ENCODE assay signal across 18 mouse cellular contexts in the genomic region with DNA sequence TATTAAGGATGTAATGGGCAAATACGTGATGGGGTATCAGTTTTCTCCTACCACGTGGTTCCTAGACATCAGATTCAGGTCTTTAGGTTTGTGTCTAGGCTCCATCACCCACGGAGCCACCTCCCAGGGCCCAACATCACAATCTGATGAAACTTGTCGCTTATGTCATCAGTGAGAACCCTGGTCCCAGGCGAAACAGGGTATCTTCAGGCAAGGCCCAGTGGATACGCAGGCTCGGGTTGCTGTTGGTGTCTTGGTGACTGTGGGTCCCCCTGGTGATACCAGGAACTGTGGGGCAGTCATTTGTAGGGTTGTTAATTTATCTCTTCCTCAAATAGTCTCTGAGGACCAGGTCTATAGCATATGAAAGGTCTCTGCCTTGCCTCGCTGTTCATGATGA. TPM values are rescaled to one million over a fixed set of nuclear protein-coding genes. Genes with fewer than 3 reads are reported as not detected.
DNase-seq lines count a peak whose midpoint lies in the region; ATAC-seq and TF ChIP-seq lines count a peak whose summit lies in the region.
"Had no signal": no experiment of that assay in that cellular context is flagged by ENCODE, and none has a peak within 500 bp of the region (broad histone marks: within the 10 kb centered on the region; RNA-seq: fewer than 3 reads in every experiment).

No protein-coding gene starts in this region.

- H3K4me1 ChIP-seq in liver, postnatal 0 days (ENCODE audit: insufficient read depth): peaks cover 28% of the 10 kb centered on the region
- peaks cover 87% of the 10 kb centered on the region for H3K4me1 ChIP-seq in liver, embryonic 12.5 days
- peaks cover 62% of the 10 kb centered on the region for H3K4me1 ChIP-seq in embryonic facial prominence, embryonic 14.5 days (ENCODE audit: control insufficient read depth, insufficient read depth, low read length)
- H3K4me1 ChIP-seq in limb, embryonic 13.5 days: peaks cover 85% of the 10 kb centered on the region

- ATAC-seq in liver, postnatal 0 days: no peak
- ATAC-seq in liver, embryonic 12.5 days: no peak
- ATAC-seq in embryonic facial prominence, embryonic 14.5 days (ENCODE audit: low read depth): no peak
- no peak for ATAC-seq in limb, embryonic 13.5 days (ENCODE audit: low FRiP score, low read depth)

- no peak for TF ChIP-seq EP300 in liver, postnatal 0 days (IDR thresholded peaks at IDR 0.05; ENCODE audit: low read depth)

- H3K27me3 ChIP-seq in liver, postnatal 0 days (ENCODE audit: insufficient read depth, low read length): 0 out of 2 replicates have a peak, but pooled peaks cover 2% of the 10 kb centered on the region
- H3K27me3 ChIP-seq in liver, embryonic 12.5 days (replicated peaks): peaks cover 66% of the 10 kb centered on the region
- no peaks in the 10 kb centered on the region for H3K27me3 ChIP-seq in embryonic facial prominence, embryonic 14.5 days (replicated peaks; ENCODE audit: control insufficient read depth, insufficient read depth, low read length)
- no peaks in the 10 kb centered on the region for H3K27me3 ChIP-seq in limb, embryonic 13.5 days

- H3K9ac ChIP-seq in liver, postnatal 0 days (replicated peaks): no peak overlapping the region
- H3K9ac ChIP-seq in liver, embryonic 12.5 days: no peak overlapping the region
- H3K9ac ChIP-seq in embryonic facial prominence, embryonic 14.5 days (ENCODE audit: low read depth, low read length): peak overlapping the region; percentile 42; the same call in 1 of the 2 replicates
- H3K9ac ChIP-seq in limb, embryonic 13.5 days: peak overlapping the region; percentile 36; the same call in 1 of the 2 replicates

- no peak for TF ChIP-seq CTCF in liver, postnatal 0 days (IDR thresholded peaks at IDR 0.05; ENCODE audit: low read depth)

- no peaks in the 10 kb centered on the region for H3K36me3 ChIP-seq in liver, postnatal 0 days (replicated peaks; ENCODE audit: insufficient read depth, low read length)
- no peaks in the 10 kb centered on the region for H3K36me3 ChIP-seq in liver, embryonic 12.5 days
- no peaks in the 10 kb centered on the region for H3K36me3 ChIP-seq in embryonic facial prominence, embryonic 14.5 days (ENCODE audit: control insufficient read depth, insufficient read depth, low read length)
- H3K36me3 ChIP-seq in limb, embryonic 13.5 days: no peaks in the 10 kb centered on the region
- H3K36me3 ChIP-seq: G1E had no signal

- peak; percentile 93 for DNase-seq in heart, adult 11 months
- no peak for DNase-seq in heart, adult 8-10 months (ENCODE audit: low spot score)
- no peak for DNase-seq in liver, postnatal 0 days
- no peak for DNase-seq in embryonic facial prominence, embryonic 14.5 days (ENCODE audit: low spot score)
- no peak for DNase-seq in urinary bladder, postnatal 10 days (ENCODE audit: low spot score)
- DNase-seq in thymus, postnatal 25 days: no peak
- DNase-seq: cerebellum, adult 9-10 months; kidney, adult 2 months; left cerebral cortex, postnatal 4 days; thymus, postnatal 14 days had no signal

- WGBS in liver, postnatal 0 days (ENCODE audit: insufficient replicate concordance): 68% methylated on average over 8 of the region's 8 CpGs
- WGBS in liver, embryonic 12.5 days (ENCODE audit: insufficient replicate concordance): 57% methylated on average over 8 of the region's 8 CpGs
- 81% methylated on average over 8 of the region's 8 CpGs for WGBS in embryonic facial prominence, embryonic 14.5 days
- 84% methylated on average over 8 of the region's 8 CpGs for WGBS in limb, embryonic 13.5 days

- H3K4me2 ChIP-seq in liver, postnatal 0 days (ENCODE audit: low read depth, low read length): no peak overlapping the region
- no peak overlapping the region for H3K4me2 ChIP-seq in liver, embryonic 12.5 days
- peak overlapping the region; percentile 33; the same call in 1 of the 2 replicates for H3K4me2 ChIP-seq in embryonic facial prominence, embryonic 14.5 days (ENCODE audit: low read depth, low read length)
- peak overlapping the region; percentile 34 for H3K4me2 ChIP-seq in limb, embryonic 13.5 days (replicated peaks)

- H3K27ac ChIP-seq in liver, postnatal 0 days (ENCODE audit: low read depth): 0 out of 2 replicates have a peak overlapping the region, but pooled peaks have one; percentile 3
- H3K27ac ChIP-seq in liver, embryonic 12.5 days: no peak overlapping the region
- peak overlapping the region; percentile 67; the same call in 1 of the 2 replicates for H3K27ac ChIP-seq in embryonic facial prominence, embryonic 14.5 days (replicated peaks; ENCODE audit: low read depth, low read length)
- peak overlapping the region; percentile 56 for H3K27ac ChIP-seq in limb, embryonic 13.5 days

- H3K4me3 ChIP-seq in liver, postnatal 0 days (ENCODE audit: low read depth, low read length): no peak overlapping the region
- no peak overlapping the region for H3K4me3 ChIP-seq in liver, embryonic 12.5 days
- H3K4me3 ChIP-seq in embryonic facial prominence, embryonic 14.5 days (ENCODE audit: low read depth, low read length): no peak overlapping the region
- H3K4me3 ChIP-seq in limb, embryonic 13.5 days: no peak overlapping the region

- no peaks in the 10 kb centered on the region for H3K9me3 ChIP-seq in liver, postnatal 0 days (ENCODE audit: low read length)
- H3K9me3 ChIP-seq in liver, embryonic 12.5 days (replicated peaks): no peaks in the 10 kb centered on the region
- H3K9me3 ChIP-seq in embryonic facial prominence, embryonic 14.5 days (ENCODE audit: control insufficient read depth, low read length): no peaks in the 10 kb centered on the region
- no peaks in the 10 kb centered on the region for H3K9me3 ChIP-seq in limb, embryonic 13.5 days
- H3K9me3 ChIP-seq: G1E had no signal

RNA-seq across cellular contexts. Expression of gene Hspg2, which starts 4.7 kb away (rescaled TPM):
- 100 to 1,000 TPM; 124 to 205 (median 189) TPM for total RNA-seq in heart, adult 8-10 months (2022)
- polyA plus RNA-seq in liver, postnatal 0 days (2015; fragmentation: Nextera tagmentation; extraction: Ambion mirVana): 5.1 TPM in 2 replicates
- 6.4 and 7.3 TPM in 2 replicates for polyA plus RNA-seq in liver, embryonic 12.5 days (2016; fragmentation: Nextera tagmentation; extraction: Ambion mirVana)
- polyA plus RNA-seq in embryonic facial prominence, embryonic 14.5 days (2014; fragmentation: Nextera tagmentation; extraction: Ambion mirVana): 64.8 and 67.2 TPM in 2 replicates
- 29.4 and 29.6 TPM in 2 replicates for polyA plus RNA-seq in limb, embryonic 13.5 days (2015; fragmentation: Nextera tagmentation; extraction: Ambion mirVana)
- total RNA-seq: megakaryocyte progenitor cell, adult 5-6 weeks had no signal
- polyA plus RNA-seq: G1E had no signal

RNA-seq across cellular contexts. Expression of gene 1700013G24Rik, which starts 20.2 kb away (rescaled TPM):
- not detected for total RNA-seq in heart, adult 8-10 months (2022)
- not detected in 2 replicates for polyA plus RNA-seq in liver, postnatal 0 days (2015; fragmentation: Nextera tagmentation; extraction: Ambion mirVana)
- not detected in 2 replicates for polyA plus RNA-seq in liver, embryonic 12.5 days (2016; fragmentation: Nextera tagmentation; extraction: Ambion mirVana)
- polyA plus RNA-seq in embryonic facial prominence, embryonic 14.5 days (2014; fragmentation: Nextera tagmentation; extraction: Ambion mirVana): 0.17 and 0.46 TPM in 2 replicates
- 0.18 TPM in 1 of 2 replicates, not detected in the other for polyA plus RNA-seq in limb, embryonic 13.5 days (2015; fragmentation: Nextera tagmentation; extraction: Ambion mirVana)
- total RNA-seq: heart, postnatal 10 days; layer of hippocampus, postnatal 14 days; left cerebral cortex, postnatal 4 days; megakaryocyte progenitor cell, adult 5-6 weeks had no signal
- polyA plus RNA-seq: brain, embryonic 14.5 days; G1E; small intestine, adult 2 months had no signal

RNA-seq across cellular contexts. Expression of gene Cela3b, which starts 42.9 kb away (rescaled TPM):
- total RNA-seq in heart, adult 8-10 months (2022): not detected
- 0.42 and 6.5 TPM in 2 replicates for polyA plus RNA-seq in liver, postnatal 0 days (2015; fragmentation: Nextera tagmentation; extraction: Ambion mirVana)
- polyA plus RNA-seq in liver, embryonic 12.5 days (2016; fragmentation: Nextera tagmentation; extraction: Ambion mirVana): not detected in 2 replicates
- polyA plus RNA-seq in embryonic facial prominence, embryonic 14.5 days (2014; fragmentation: Nextera tagmentation; extraction: Ambion mirVana): 0.30 and 0.56 TPM in 2 replicates
- 0.15 TPM in 1 of 2 replicates, not detected in the other for polyA plus RNA-seq in limb, embryonic 13.5 days (2015; fragmentation: Nextera tagmentation; extraction: Ambion mirVana)
- total RNA-seq: G1E; heart, postnatal 10 days; layer of hippocampus, postnatal 14 days; left cerebral cortex, postnatal 4 days; megakaryocyte progenitor cell, adult 5-6 weeks had no signal
- polyA plus RNA-seq: brain, embryonic 14.5 days; G1E; kidney, adult 2 months had no signal

Comparison
In these comparisons a context has a peak if more than half of its experiments do, and no peak if none do; other contexts are left out.
1. H3K4me2 ChIP-seq: peak in embryonic facial prominence, embryonic 14.5 days (single experiment) and limb, embryonic 13.5 days (single experiment); none in liver, postnatal 0 days (single experiment) and liver, embryonic 12.5 days (single experiment).
2. H3K9ac ChIP-seq: peak in embryonic facial prominence, embryonic 14.5 days (single experiment) and limb, embryonic 13.5 days (single experiment); none in liver, postnatal 0 days (single experiment) and liver, embryonic 12.5 days (single experiment).